Mouse (Mus musculus): ENCODE measurements around the gene Efcab7.

- no peak for TF ChIP-seq CTCF (IDR thresholded peaks at IDR 0.05; ENCODE audit: borderline replicate concordance, insufficient read depth, low read length)
- TF ChIP-seq POLR2A (IDR thresholded peaks at IDR 0.05; ENCODE audit: low read depth, low read length), result no peak
Observed at GRCm38 (mm10) chr4:99928521-99928920, 99.5 kb downstream of the Efcab7 start.
